Mouse (Mus musculus) bone marrow, adult 2 months (tissue): ENCODE data around the gene Capn1.

Source experiments
- CTCF ChIP-seq: fragments of 200-500 bp; IDR thresholded peaks from 2 replicates; pipeline ENCODE4 v1.5.1; 2011; ENCODE audit warnings: low read length, control low read depth; ENCODE audit not compliant: control insufficient read depth, insufficient read depth
- POLR2A ChIP-seq: fragments of 200-500 bp; IDR thresholded peaks from 2 replicates; pipeline ENCODE4 v1.6.1; 2011; ENCODE audit warnings: low read depth, mild to moderate bottlenecking, control low read depth, low read length, borderline replicate concordance; ENCODE audit not compliant: control insufficient read depth

- no peak for TF ChIP-seq CTCF
- TF ChIP-seq POLR2A = no peak
These were observed 70.7 kb downstream of the Capn1 start for GRCm38 (mm10) chr19:5945027-5945426.
